In the genomic region with DNA sequence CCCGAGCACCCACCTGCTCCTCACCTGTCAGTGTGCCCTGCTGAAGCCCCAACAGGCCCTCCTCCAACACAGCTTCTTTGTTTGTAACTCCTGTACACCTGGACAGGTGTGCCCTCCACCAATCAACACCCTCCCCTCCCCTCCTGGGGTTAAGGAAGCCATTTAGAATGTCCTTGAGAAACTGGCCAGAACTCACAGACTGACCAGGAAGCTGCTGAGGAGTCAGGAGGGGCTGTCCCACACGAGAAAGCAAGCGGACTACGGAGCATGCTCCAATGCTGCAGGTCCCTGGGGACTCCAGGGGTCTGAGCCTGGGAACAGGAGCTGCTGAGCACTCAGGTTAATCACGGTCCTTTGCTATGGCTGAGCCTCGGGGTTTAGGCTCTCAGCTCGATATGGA, we compare ENCODE assay signal across 30 mouse cellular contexts. TPM values are rescaled to one million over a fixed set of nuclear protein-coding genes. Genes with fewer than 3 reads are reported as not detected.
DNase-seq lines count a peak whose midpoint lies in the region; ATAC-seq and TF ChIP-seq lines count a peak whose summit lies in the region.
"Had no signal": no experiment of that assay in that cellular context is flagged by ENCODE, and none has a peak within 500 bp of the region (broad histone marks: within the 10 kb centered on the region; RNA-seq: fewer than 3 reads in every experiment).

Gene Clcnkb (minus strand): TSS at position 91 of the 400 bp plus-strand sequence.

- DNase-seq in heart, adult 11 months = peak; percentile 87
- DNase-seq in heart, postnatal 14 days = no peak
- DNase-seq in kidney, adult 2 months = peak; percentile 78
- no peak for DNase-seq in kidney, postnatal 0 days (ENCODE audit: low spot score)
- DNase-seq in thymus, postnatal 4 days = no peak
- no peak for DNase-seq in layer of hippocampus, adult 2 months (ENCODE audit: low spot score in 2 of 2)
- no peak for DNase-seq in B cell, adult 2 months
- DNase-seq: adrenal gland, postnatal 14 days; cerebellum, adult 11 months; cerebellum, adult 9-10 months; forebrain, postnatal 0 days; gastrocnemius, postnatal 10 days; heart, adult 2 months; layer of hippocampus, adult 9-11 months; lung, embryonic 14.5 days; lung, postnatal 14 days; midbrain, embryonic 14.5 days; thymus, adult 2 months; thymus, postnatal 36 days had no signal

- H3K9me3 ChIP-seq in kidney, postnatal 0 days (replicated peaks; ENCODE audit: low read length) = no peaks in the 10 kb centered on the region
- H3K9me3 ChIP-seq: embryonic facial prominence, embryonic 13.5 days; limb, embryonic 10.5 days; limb, embryonic 15.5 days had no signal

- no peaks in the 10 kb centered on the region for H3K27me3 ChIP-seq in kidney, adult 2 months (replicated peaks; ENCODE audit: control insufficient read depth, insufficient read depth, low read length)
- no peaks in the 10 kb centered on the region for H3K27me3 ChIP-seq in kidney, postnatal 0 days (ENCODE audit: insufficient read depth, low read length)
- H3K27me3 ChIP-seq: limb, embryonic 15.5 days had no signal

- peak within 1 kb of the TSS; percentile 38 for H3K4me2 ChIP-seq in kidney, postnatal 0 days (ENCODE audit: low read length)
- H3K4me2 ChIP-seq: embryonic facial prominence, embryonic 13.5 days; limb, embryonic 15.5 days; lung, embryonic 14.5 days had no signal

- WGBS in kidney, adult 2 months = 41% methylated on average over 7 of the region's 7 CpGs
- WGBS in kidney, postnatal 0 days = 54% methylated on average over 7 of the region's 7 CpGs

- intact Hi-C loops in heart, postnatal 14 days (cut with DNase I) = no loop called here

- H3K27ac ChIP-seq in kidney, adult 2 months (ENCODE audit: insufficient read depth, low read depth, low read length) = peak within 1 kb of the TSS; percentile 72
- H3K27ac ChIP-seq in kidney, postnatal 0 days = peak within 1 kb of the TSS; percentile 75
- H3K27ac ChIP-seq in layer of hippocampus, adult 2 months = no peak within 1 kb of the TSS
- H3K27ac ChIP-seq: embryonic facial prominence, embryonic 13.5 days; forebrain, embryonic 10.5 days; heart, adult 2 months; limb, embryonic 10.5 days; limb, embryonic 15.5 days; liver, embryonic 14.5 days had no signal

- peaks cover 1% of the 10 kb centered on the region for H3K4me1 ChIP-seq in kidney, adult 2 months (ENCODE audit: control insufficient read depth, insufficient read depth, low read length)
- H3K4me1 ChIP-seq in kidney, postnatal 0 days (replicated peaks; ENCODE audit: insufficient read depth, low read length) = peaks cover 12% of the 10 kb centered on the region; the same call in 1 of the 2 replicates

- TF ChIP-seq POLR2A in kidney, adult 2 months (IDR thresholded peaks at IDR 0.05; ENCODE audit: low read depth, low read length) = no peak

- no peak for TF ChIP-seq CTCF in kidney, adult 2 months (conservative IDR thresholded peaks at IDR 0.05; ENCODE audit: insufficient read depth, insufficient read length, low read depth, low read length)
- no peak for TF ChIP-seq CTCF in kidney, postnatal 0 days (IDR thresholded peaks at IDR 0.05; ENCODE audit: low read depth)
- TF ChIP-seq CTCF in layer of hippocampus, adult 2 months (conservative IDR thresholded peaks at IDR 0.05) = no peak

- peak within 1 kb of the TSS; percentile 48 for H3K4me3 ChIP-seq in kidney, adult 2 months (ENCODE audit: insufficient read depth, low read depth, low read length)
- peak within 1 kb of the TSS; percentile 7; the same call in 1 of the 2 replicates for H3K4me3 ChIP-seq in kidney, postnatal 0 days (replicated peaks; ENCODE audit: low read depth, low read length)
- H3K4me3 ChIP-seq in layer of hippocampus, adult 2 months = no peak within 1 kb of the TSS
- H3K4me3 ChIP-seq: embryonic facial prominence, embryonic 13.5 days; forebrain, embryonic 10.5 days; heart, adult 2 months; limb, embryonic 10.5 days; limb, embryonic 15.5 days had no signal

- no peak; the same call in 1 of the 2 replicates for ATAC-seq in kidney, postnatal 0 days (replicated peaks; ENCODE audit: low FRiP score, low read depth)
- ATAC-seq: forebrain, postnatal 0 days; hindbrain, embryonic 16.5 days had no signal

- no peaks in the 10 kb centered on the region for H3K36me3 ChIP-seq in kidney, adult 2 months (ENCODE audit: control insufficient read depth, insufficient read depth, low read length)
- H3K36me3 ChIP-seq in kidney, postnatal 0 days (ENCODE audit: insufficient read depth, low read length) = no peaks in the 10 kb centered on the region
- H3K36me3 ChIP-seq: embryonic facial prominence, embryonic 13.5 days; forebrain, embryonic 10.5 days; limb, embryonic 10.5 days; limb, embryonic 15.5 days had no signal

- H3K9ac ChIP-seq in kidney, postnatal 0 days (ENCODE audit: low read depth, low read length) = peak within 1 kb of the TSS; percentile 31
- H3K9ac ChIP-seq: embryonic facial prominence, embryonic 13.5 days; forebrain, postnatal 0 days; limb, embryonic 15.5 days; liver, embryonic 14.5 days; lung, embryonic 14.5 days had no signal

RNA-seq across cellular contexts. Expression of gene Clcnkb, which starts in this region (rescaled TPM):
- 1 to 10 TPM in 1 of 2 experiments, under 1 TPM in 1; 0.83 to 1.5 TPM for total RNA-seq in heart, postnatal 14 days (2021)
- 286 and 318 TPM in 2 replicates for polyA plus RNA-seq in kidney, adult 2 months (2012; rRNA removed)
- 155 and 161 TPM in 2 replicates for polyA plus RNA-seq in kidney, postnatal 0 days (2015; fragmentation: Nextera tagmentation; extraction: Ambion mirVana)
- total RNA-seq in layer of hippocampus, adult 2 months (2021) = not detected
- total RNA-seq: adrenal gland, postnatal 14 days; forebrain, postnatal 0 days; left cerebral cortex, postnatal 10 days; monocyte, adult 5-6 weeks had no signal
- polyA plus RNA-seq: embryonic facial prominence, embryonic 13.5 days; forebrain, embryonic 10.5 days; forebrain, postnatal 0 days; hindbrain, embryonic 11.5 days; hindbrain, embryonic 16.5 days; large intestine, adult 2 months; limb, embryonic 10.5 days; limb, embryonic 15.5 days; liver, embryonic 14.5 days; lung, embryonic 14.5 days; midbrain, embryonic 14.5 days; neural tube, embryonic 14.5 days had no signal

Comparison
In these comparisons a context has a peak if more than half of its experiments do, and no peak if none do; other contexts are left out.
1. DNase-seq: peak in heart, adult 11 months (single experiment) and kidney, adult 2 months (single experiment); none in heart, postnatal 14 days (0 of 2), kidney, postnatal 0 days (single experiment), thymus, postnatal 4 days (single experiment), layer of hippocampus, adult 2 months (0 of 2) and B cell, adult 2 months (0 of 2).